Mouse (Mus musculus) intestine, postnatal 0 days (tissue): ENCODE data around the gene Med27. TPM values are rescaled to one million over a fixed set of nuclear protein-coding genes. Genes with fewer than 3 reads are reported as not detected.

Experiments
- ATAC-seq: fragments of 200-750 bp; cut with Nextera tagmentation; 2 replicates; pipeline ENCODE4 v1.8.0; 2017; ENCODE audit warnings: mild to moderate bottlenecking, moderate TSS enrichment, moderate library complexity
- H3K27ac ChIP-seq: fragments of 300-500 bp; sonication (generic); 2 replicates; pipeline ENCODE4 v1.5.1; 2014; ENCODE audit warnings: mild to moderate bottlenecking, low read depth, low read length, moderate library complexity
- H3K27me3 ChIP-seq: fragments of 300-500 bp; sonication (generic); replicated peaks from 2 replicates; pipeline ENCODE4 v1.6.1; 2014; ENCODE audit warnings: low read length, mixed read lengths; ENCODE audit not compliant: control insufficient read depth, insufficient read depth
- H3K36me3 ChIP-seq: fragments of 300-500 bp; sonication (generic); 2 replicates; pipeline ENCODE4 v1.6.1; 2014; ENCODE audit warnings: mild to moderate bottlenecking, moderate library complexity; ENCODE audit not compliant: control insufficient read depth, insufficient read depth
- H3K4me1 ChIP-seq: fragments of 300-500 bp; sonication (generic); replicated peaks from 2 replicates; pipeline ENCODE4 v1.6.1; 2014; ENCODE audit warnings: antibody characterized with exemption, low read length, mixed read lengths; ENCODE audit not compliant: control insufficient read depth, insufficient read depth
- H3K4me2 ChIP-seq: fragments of 300-500 bp; sonication (generic); replicated peaks from 2 replicates; pipeline ENCODE4 v1.6.1; 2014; ENCODE audit warnings: low read depth, mild to moderate bottlenecking, moderate library complexity
- H3K4me3 ChIP-seq: fragments of 300-500 bp; sonication (generic); 2 replicates; pipeline ENCODE4 v1.5.1; 2014; ENCODE audit warnings: low read depth, low read length
- H3K9ac ChIP-seq: fragments of 300-500 bp; sonication (generic); 2 replicates; pipeline ENCODE4 v1.6.1; 2014; ENCODE audit warnings: mild to moderate bottlenecking, low read depth, low read length
- H3K9me3 ChIP-seq: fragments of 300-500 bp; sonication (generic); 2 replicates; pipeline ENCODE4 v1.6.1; 2016; ENCODE audit warnings: mixed run types; ENCODE audit not compliant: control insufficient read depth
- CTCF ChIP-seq: sonication (generic); IDR thresholded peaks from 2 replicates; pipeline ENCODE4 v1.5.1; 2016; ENCODE audit warnings: low read depth, mild to moderate bottlenecking, control low read depth, antibody characterized with exemption, moderate library complexity
- WGBS: fragments of 180-500 bp; shearing (Covaris S2); extraction: QIAGEN DNeasy Blood & Tissue Kit; methylation state at CpG from one replicate; pipeline ENCODE4 v1.1.7; 2014; 5-methylcytosine and 5-hydroxymethylcytosine counted together
- polyA plus RNA-seq: library from polyadenylated mRNA; unstranded; fragments of >200 nt; fragmentation: Nextera tagmentation; extraction: Ambion mirVana; gene quantifications from 2 replicates; pipeline ENCODE4 v1.2.1, GENCODE M21; 2015

The Med27 gene
- polyA plus RNA-seq: 24.8 and 25.1 TPM in 2 replicates

GRCm38 (mm10) chr2:29346629-29347271 lies at the start of gene Med27:
Gene Med27 (plus strand): TSS chr2:29346819.
- H3K4me3 ChIP-seq: peak within 1 kb of the TSS; percentile 88
- H3K27me3 ChIP-seq: no peaks in the 10 kb centered on the region
- H3K4me1 ChIP-seq: no peaks in the 10 kb centered on the region
- H3K9me3 ChIP-seq: no peaks in the 10 kb centered on the region
- ATAC-seq: peak; percentile 97
- H3K36me3 ChIP-seq: peaks cover 10% of the 10 kb centered on the region
- TF ChIP-seq CTCF: peak; percentile 38
- no peak within 1 kb of the TSS for H3K27ac ChIP-seq
- peak within 1 kb of the TSS; percentile 83 for H3K9ac ChIP-seq
- peak within 1 kb of the TSS; percentile 92 for H3K4me2 ChIP-seq
- WGBS: under 1% methylated on average over 41 of the region's 41 CpGs

GRCm38 (mm10) chr2:29309966-29310365 lies 36.7 kb upstream of the Med27 start:
- Histone ChIP-seq H3K4me2 (no peak overlapping the region), H3K27ac (no peak overlapping the region), H3K9ac (no peak overlapping the region), H3K4me1 (no peaks in the 10 kb centered on the region), H3K9me3 (no peaks in the 10 kb centered on the region), H3K27me3 (no peaks in the 10 kb centered on the region), H3K36me3 (no peaks in the 10 kb centered on the region), H3K4me3 (no peak overlapping the region)
- no peak for TF ChIP-seq CTCF
- WGBS: 36% methylated on average over 7 of the region's 7 CpGs
- ATAC-seq: no peak

GRCm38 (mm10) chr2:29312058-29312457 lies 34.6 kb upstream of the Med27 start:
- no peak overlapping the region for H3K4me2 ChIP-seq
- H3K9ac ChIP-seq: no peak overlapping the region
- H3K4me3 ChIP-seq: no peak overlapping the region
- no peaks in the 10 kb centered on the region for H3K36me3 ChIP-seq
- H3K9me3 ChIP-seq: no peaks in the 10 kb centered on the region
- ATAC-seq: no peak
- no peak for TF ChIP-seq CTCF
- no peaks in the 10 kb centered on the region for H3K27me3 ChIP-seq
- 81% methylated on average over 5 of the region's 5 CpGs for WGBS
- no peak overlapping the region for H3K27ac ChIP-seq
- H3K4me1 ChIP-seq: no peaks in the 10 kb centered on the region

- TF ChIP-seq CTCF: no peak
Observed at GRCm38 (mm10) chr2:29317906-29318470, 28.6 kb upstream of the Med27 start.

GRCm38 (mm10) chr2:29318596-29318995 lies 28.0 kb upstream of the Med27 start:
- WGBS: 89% methylated on average over 3 of the region's 3 CpGs
- Histone ChIP-seq H3K4me3 (no peak overlapping the region), H3K9me3 (no peaks in the 10 kb centered on the region), H3K27ac (no peak overlapping the region), H3K4me2 (no peak overlapping the region), H3K9ac (no peak overlapping the region), H3K27me3 (no peaks in the 10 kb centered on the region), H3K4me1 (no peaks in the 10 kb centered on the region), H3K36me3 (no peaks in the 10 kb centered on the region)
- ATAC-seq: no peak
- no peak for TF ChIP-seq CTCF

More at GRCm38 (mm10) chr2:29317906-29318470, 28.6 kb upstream of the Med27 start:
- H3K4me1 ChIP-seq: no peaks in the 10 kb centered on the region
- no peaks in the 10 kb centered on the region for H3K27me3 ChIP-seq
- H3K9me3 ChIP-seq: no peaks in the 10 kb centered on the region
- H3K27ac ChIP-seq: no peak overlapping the region
- ATAC-seq: no peak
- no peaks in the 10 kb centered on the region for H3K36me3 ChIP-seq
- WGBS: 75% methylated on average over 4 of the region's 4 CpGs
- no peak overlapping the region for H3K9ac ChIP-seq
- no peak overlapping the region for H3K4me2 ChIP-seq
- H3K4me3 ChIP-seq: no peak overlapping the region

- Histone ChIP-seq H3K27me3 (no peaks in the 10 kb centered on the region), H3K4me1 (no peaks in the 10 kb centered on the region), H3K9ac (no peak overlapping the region), H3K4me3 (no peak overlapping the region), H3K4me2 (no peak overlapping the region), H3K36me3 (no peaks in the 10 kb centered on the region), H3K9me3 (no peaks in the 10 kb centered on the region), H3K27ac (no peak overlapping the region)
- no peak for ATAC-seq
- TF ChIP-seq CTCF: no peak
- WGBS: 61% methylated on average over 11 of the region's 11 CpGs
Observed at GRCm38 (mm10) chr2:29320229-29320751, 26.3 kb upstream of the Med27 start.
